ENCODE assay signal across 7 mouse cellular contexts in the genomic region with DNA sequence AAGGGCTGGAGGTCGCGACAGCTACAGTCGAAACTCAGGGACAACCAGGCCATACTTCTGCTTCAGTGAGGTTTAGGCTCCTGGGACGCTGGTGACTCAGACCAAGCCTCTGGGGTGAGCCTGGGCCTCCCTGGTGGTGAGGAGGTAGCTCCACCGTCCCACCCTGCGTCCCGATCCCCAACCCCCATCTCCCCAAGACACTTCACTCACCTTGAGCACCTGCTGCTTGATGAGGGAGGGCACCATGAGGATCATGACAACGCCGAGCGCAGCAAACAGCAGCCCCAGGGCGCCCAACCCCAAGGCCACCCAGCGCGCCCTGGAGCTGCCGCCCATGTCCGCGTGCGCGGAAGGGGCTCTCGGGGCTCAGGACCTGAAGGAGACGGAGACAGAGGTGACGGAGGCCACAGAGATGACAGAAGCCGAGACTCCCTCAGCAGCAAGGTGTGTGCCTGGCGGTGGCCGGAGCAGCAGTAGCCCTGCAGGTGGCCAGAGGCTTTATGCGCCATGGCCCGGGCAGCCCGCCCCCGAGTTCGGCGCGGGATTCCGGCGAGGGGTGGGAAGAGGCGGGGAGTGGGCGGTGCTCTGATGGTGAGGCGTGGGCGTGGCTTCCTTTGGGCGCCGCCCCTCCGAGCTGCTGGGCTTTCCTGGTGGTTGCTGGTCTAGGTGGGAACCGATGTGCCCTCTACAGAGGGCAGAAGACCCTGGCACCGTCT. TPM values are rescaled to one million over a fixed set of nuclear protein-coding genes. Genes with fewer than 3 reads are reported as not detected.
DNase-seq lines count a peak whose midpoint lies in the region; ATAC-seq lines count a peak whose summit lies in the region.

Gene Scarb1 (minus strand): TSS at position 548 of the 716 bp plus-strand sequence.

- H3K4me3 ChIP-seq in embryonic facial prominence, embryonic 11.5 days (ENCODE audit: low read depth, low read length), result peak within 1 kb of the TSS; percentile 69
- peak within 1 kb of the TSS; percentile 68 for H3K4me3 ChIP-seq in midbrain, embryonic 11.5 days (ENCODE audit: low read depth, low read length)

- no peaks in the 10 kb centered on the region for H3K9me3 ChIP-seq in embryonic facial prominence, embryonic 11.5 days (replicated peaks; ENCODE audit: control insufficient read depth, low read length)
- H3K9me3 ChIP-seq in midbrain, embryonic 11.5 days (ENCODE audit: control insufficient read depth, low read length), result no peaks in the 10 kb centered on the region

- peak within 1 kb of the TSS; percentile 66 for H3K9ac ChIP-seq in embryonic facial prominence, embryonic 11.5 days (replicated peaks; ENCODE audit: low read length)
- H3K9ac ChIP-seq in midbrain, embryonic 11.5 days (ENCODE audit: low read length), result peak within 1 kb of the TSS; percentile 69

- WGBS in embryonic facial prominence, embryonic 11.5 days, result under 1% methylated on average over 42 of the region's 42 CpGs
- WGBS in midbrain, embryonic 11.5 days, result 1% methylated on average over 41 of the region's 42 CpGs

- no peaks in the 10 kb centered on the region for H3K4me1 ChIP-seq in embryonic facial prominence, embryonic 11.5 days (ENCODE audit: control insufficient read depth, insufficient read depth, low read length)
- H3K4me1 ChIP-seq in midbrain, embryonic 11.5 days (ENCODE audit: control insufficient read depth, insufficient read depth, low read length), result peaks cover 19% of the 10 kb centered on the region

- intact Hi-C loops in left cerebral cortex, postnatal 4 days (cut with DNase I), result loop anchor here (10.0 kb wide), 1 partner anchor 56 kb away; no protein-coding TSS in a partner anchor

- peak; percentile 97 for DNase-seq in adrenal gland, postnatal 10 days
- DNase-seq in embryonic facial prominence, embryonic 11.5 days (ENCODE audit: low spot score), result peak; percentile 92
- peak; percentile 83 for DNase-seq in kidney, adult 11 months
- peak; percentile 85 for DNase-seq in left cerebral cortex, postnatal 4 days
- peak; percentile 99 for DNase-seq in midbrain, embryonic 11.5 days (ENCODE audit: low spot score, missing footprints)
- peak; percentile 83 for DNase-seq in right cerebral cortex, postnatal 4 days

- H3K4me2 ChIP-seq in embryonic facial prominence, embryonic 11.5 days (ENCODE audit: low read depth, low read length), result peak within 1 kb of the TSS; percentile 92
- peak within 1 kb of the TSS; percentile 97 for H3K4me2 ChIP-seq in midbrain, embryonic 11.5 days

- ATAC-seq in embryonic facial prominence, embryonic 11.5 days (replicated peaks; ENCODE audit: insufficient number of reproducible peaks, low FRiP score, low TSS enrichment, low read depth), result peak; percentile 77
- peak; percentile 63 for ATAC-seq in granulocyte monocyte progenitor cell, adult 5-6 weeks (replicated peaks; ENCODE audit: poor library complexity, severe bottlenecking)
- ATAC-seq in midbrain, embryonic 11.5 days (ENCODE audit: low FRiP score), result peak; percentile 87

- H3K27ac ChIP-seq in embryonic facial prominence, embryonic 11.5 days (replicated peaks; ENCODE audit: low read depth, low read length), result no peak within 1 kb of the TSS
- H3K27ac ChIP-seq in midbrain, embryonic 11.5 days (ENCODE audit: low read depth, low read length), result no peak within 1 kb of the TSS

- H3K27me3 ChIP-seq in embryonic facial prominence, embryonic 11.5 days (ENCODE audit: control insufficient read depth, insufficient read depth, low read length), result no peaks in the 10 kb centered on the region
- H3K27me3 ChIP-seq in midbrain, embryonic 11.5 days (ENCODE audit: control insufficient read depth, insufficient read depth, low read length), result peaks cover 2% of the 10 kb centered on the region

- no peaks in the 10 kb centered on the region for H3K36me3 ChIP-seq in embryonic facial prominence, embryonic 11.5 days (replicated peaks; ENCODE audit: control insufficient read depth, insufficient read depth, low read depth, low read length)
- no peaks in the 10 kb centered on the region for H3K36me3 ChIP-seq in midbrain, embryonic 11.5 days (ENCODE audit: control insufficient read depth, insufficient read depth, low read length)

RNA-seq across cellular contexts. Expression of gene Scarb1, which starts in this region (rescaled TPM):
- total RNA-seq in adrenal gland, postnatal 10 days (2021), result 1,000 to 10,000 TPM in 1 of 2 experiments, 100 to 1,000 TPM in 1; 506 to 1,242 TPM
- polyA plus RNA-seq in embryonic facial prominence, embryonic 11.5 days (2014; fragmentation: Nextera tagmentation; extraction: Ambion mirVana), result 22.7 and 26.4 TPM in 2 replicates
- 80.2 and 145 TPM in 2 replicates for total RNA-seq in granulocyte monocyte progenitor cell, adult 5-6 weeks (2014; fragmentation: Nextera tagmentation)
- total RNA-seq in granulocyte monocyte progenitor cell, adult 5-6 weeks (2017), result 49.0 and 53.9 TPM in 2 replicates
- total RNA-seq in left cerebral cortex, postnatal 4 days (2021), result 10 to 100 TPM; 56.2 to 56.7 TPM
- polyA plus RNA-seq in midbrain, embryonic 11.5 days (2014; fragmentation: Nextera tagmentation; extraction: Ambion mirVana), result 26.0 and 26.5 TPM in 2 replicates
